Mouse (Mus musculus): Measurements from ENCODE around the gene Ang5.

DNA sequence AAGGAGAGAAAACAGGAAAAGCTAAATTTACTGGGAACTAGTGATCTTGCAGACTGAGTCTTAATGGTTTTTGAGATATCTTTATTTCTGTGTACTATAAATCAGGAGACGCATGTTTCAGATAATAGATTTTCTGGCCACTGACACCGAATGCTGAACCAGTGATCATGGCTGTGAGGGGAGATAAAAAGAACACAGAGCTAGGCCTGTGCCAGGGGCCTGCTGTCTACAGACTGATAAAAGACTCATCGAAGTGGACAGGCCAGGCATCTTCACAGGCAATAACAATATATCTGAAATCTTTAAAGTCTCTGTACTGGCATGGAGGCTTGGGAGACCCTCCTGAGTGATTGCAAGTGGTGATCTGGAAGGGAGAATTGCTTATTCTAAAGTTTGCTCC lies 44.7 kb downstream of the Ang5 start:
- no peak for TF ChIP-seq POLR2A (IDR thresholded peaks at IDR 0.05; ENCODE audit: insufficient read depth, low read depth, low read length)
- TF ChIP-seq CTCF (IDR thresholded peaks at IDR 0.05) = no peak

Measured in heart, adult 2 months (tissue).